ENCODE assay signal across 8 mouse cellular contexts in the genomic region with DNA sequence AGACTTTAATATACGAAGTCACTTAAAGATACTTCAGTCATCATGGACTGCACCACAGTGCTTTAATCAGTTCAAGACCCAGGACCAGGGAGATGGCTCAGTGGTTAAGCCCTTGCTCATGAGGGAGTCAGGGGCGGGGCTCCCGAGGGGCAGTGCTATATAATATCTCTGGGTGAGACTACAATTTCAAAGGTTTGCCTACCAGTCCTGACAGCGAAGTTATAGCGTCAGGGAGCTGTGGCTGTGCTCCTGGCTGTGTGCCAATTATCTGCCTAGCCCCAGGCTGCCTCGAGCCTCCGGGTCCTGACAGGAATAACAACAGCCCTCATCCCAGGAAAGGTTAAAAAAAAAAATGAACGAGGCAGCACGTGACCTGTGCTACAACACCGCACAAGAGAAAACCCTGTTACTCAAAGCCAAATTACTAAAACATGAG. TPM values are rescaled to one million over a fixed set of nuclear protein-coding genes. Genes with fewer than 3 reads are reported as not detected.
DNase-seq lines count a peak whose midpoint lies in the region; ATAC-seq and TF ChIP-seq lines count a peak whose summit lies in the region.

No protein-coding gene starts in this region.

- no peak; the same call in 1 of the 2 replicates for ATAC-seq in hindbrain, embryonic 16.5 days
- ATAC-seq in megakaryocyte-erythroid progenitor cell, adult 5-6 weeks (replicated peaks; ENCODE audit: low FRiP score, low TSS enrichment, poor library complexity, severe bottlenecking): 0 out of 2 replicates have a peak, but pooled peaks have one; percentile 38
- no peak for ATAC-seq in megakaryocyte progenitor cell, adult 5-6 weeks (replicated peaks; ENCODE audit: poor library complexity)

- no peak overlapping the region for H3K4me3 ChIP-seq in hindbrain, embryonic 16.5 days (ENCODE audit: low read length)
- no peak overlapping the region for H3K4me3 ChIP-seq in gastrocnemius, adult 2 months

- intact Hi-C loops in gastrocnemius, adult 2 months (cut with DNase I): no loop called here

- DNase-seq in cerebellum, postnatal 10 days: peak; percentile 49 to 53
- no peak for DNase-seq in cerebellum, adult 8-10 months
- DNase-seq in NIH3T3 (ENCODE audit: low read depth): peak; percentile 26
- no peak for DNase-seq in yolk sac, embryonic 10.5 days (ENCODE audit: low spot score)
- no peak for DNase-seq in gastrocnemius, adult 2 months

- WGBS in hindbrain, embryonic 16.5 days: 26% methylated on average over 10 of the region's 10 CpGs

- no peaks in the 10 kb centered on the region for H3K27me3 ChIP-seq in hindbrain, embryonic 16.5 days (replicated peaks; ENCODE audit: control insufficient read depth, insufficient read depth, low read length)

- no peak for TF ChIP-seq CTCF in gastrocnemius, adult 2 months (IDR thresholded peaks at IDR 0.05)

- H3K9me3 ChIP-seq in hindbrain, embryonic 16.5 days (ENCODE audit: control insufficient read depth, low read length): no peaks in the 10 kb centered on the region

- no peak overlapping the region for H3K27ac ChIP-seq in hindbrain, embryonic 16.5 days (ENCODE audit: low read depth, low read length)
- no peak overlapping the region for H3K27ac ChIP-seq in gastrocnemius, adult 2 months

- peaks cover 15% of the 10 kb centered on the region for H3K4me1 ChIP-seq in hindbrain, embryonic 16.5 days (ENCODE audit: control insufficient read depth, insufficient read depth, low read depth, low read length)

- H3K9ac ChIP-seq in hindbrain, embryonic 16.5 days (ENCODE audit: low read depth, low read length): no peak overlapping the region

- H3K4me2 ChIP-seq in hindbrain, embryonic 16.5 days (ENCODE audit: low read length): peak overlapping the region; percentile 16; the same call in 1 of the 2 replicates

- H3K36me3 ChIP-seq in hindbrain, embryonic 16.5 days (ENCODE audit: control insufficient read depth, insufficient read depth, low read length): no peaks in the 10 kb centered on the region

RNA-seq across cellular contexts. Expression of a gene that starts 24.7 kb away (rescaled TPM):
- polyA plus RNA-seq in hindbrain, embryonic 16.5 days (2015; fragmentation: Nextera tagmentation; extraction: Ambion mirVana): 151 and 154 TPM in 2 replicates
- 9.3 and 12.1 TPM in 2 replicates for total RNA-seq in megakaryocyte-erythroid progenitor cell, adult 5-6 weeks (2014; fragmentation: Nextera tagmentation)
- total RNA-seq in megakaryocyte-erythroid progenitor cell, adult 5-6 weeks (2017): 4.9 and 6.1 TPM in 2 replicates
- total RNA-seq in megakaryocyte progenitor cell, adult 5-6 weeks (2015): 0.39 and 1.5 TPM in 2 replicates
- total RNA-seq in megakaryocyte progenitor cell, adult 5-6 weeks (2017): 0.46 and 1.1 TPM in 2 replicates
- total RNA-seq in gastrocnemius, adult 2 months (2021): 1 to 10 TPM; 1.2 to 2.0 TPM

Comparison
In these comparisons a context has a peak if more than half of its experiments do, and no peak if none do; other contexts are left out.
1. DNase-seq: peak in cerebellum, postnatal 10 days (2 of 2) and NIH3T3 (single experiment); none in cerebellum, adult 8-10 months (single experiment), yolk sac, embryonic 10.5 days (single experiment) and gastrocnemius, adult 2 months (single experiment).